Mouse (Mus musculus) erythroblast, embryonic 14.5 days (primary cell): ENCODE results near the gene Fcer1g.

Experiments used
- GATA1 ChIP-seq: IDR thresholded peaks from 2 replicates; pipeline ENCODE4 v1.6.1; 2012; ENCODE audit warnings: low read length, inconsistent platforms, mixed read lengths
- TAL1 ChIP-seq: IDR thresholded peaks from 3 replicates; pipeline ENCODE4 v1.6.1; 2012; ENCODE audit warnings: low read length, inconsistent platforms, mixed read lengths

DNA sequence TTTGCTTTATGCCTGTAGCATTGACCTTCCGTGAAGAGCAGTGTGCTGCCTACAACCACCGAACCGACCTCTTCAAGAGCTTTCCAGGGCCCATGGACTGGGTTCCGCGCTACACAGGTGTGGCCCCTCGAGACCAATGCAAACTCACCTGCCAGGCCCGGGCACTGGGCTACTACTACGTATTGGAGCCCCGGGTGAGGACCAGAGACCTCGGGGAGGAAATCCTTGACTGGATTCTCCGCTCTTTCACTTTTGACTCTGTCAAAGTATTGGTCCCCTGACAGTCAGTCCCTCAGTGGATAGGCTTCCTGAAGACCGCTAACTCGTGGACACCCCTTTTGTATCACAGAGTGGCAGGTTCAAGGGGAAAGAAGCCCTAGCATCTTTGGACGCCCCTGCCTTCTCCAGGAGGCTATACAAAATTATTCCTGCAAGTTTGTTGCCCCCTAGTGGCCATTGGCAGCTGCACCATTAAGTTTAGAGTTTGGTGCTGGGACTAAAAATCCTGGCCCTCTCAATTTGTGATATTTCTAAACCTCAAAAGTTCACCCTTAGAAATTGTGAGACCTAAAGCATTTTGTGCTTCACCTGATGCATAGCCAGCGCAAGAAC, 22.9 kb upstream of the Fcer1g start:
- no peak for TF ChIP-seq GATA1
- no peak for TF ChIP-seq TAL1
